Mouse (Mus musculus): ENCODE results near the gene Cabp1.

- TF ChIP-seq POLR2A (IDR thresholded peaks at IDR 0.05; ENCODE audit: insufficient read depth, low read depth, low read length) = no peak
- no peak for TF ChIP-seq CTCF (IDR thresholded peaks at IDR 0.05; ENCODE audit: insufficient read depth, low read depth, low read length)
Observed at GRCm38 (mm10) chr5:115127421-115128179, 66.6 kb downstream of the Cabp1 start.

Measured in olfactory bulb, adult 2 months (tissue).